Mouse (Mus musculus): ENCODE data around the gene Gal3st4.

DNA sequence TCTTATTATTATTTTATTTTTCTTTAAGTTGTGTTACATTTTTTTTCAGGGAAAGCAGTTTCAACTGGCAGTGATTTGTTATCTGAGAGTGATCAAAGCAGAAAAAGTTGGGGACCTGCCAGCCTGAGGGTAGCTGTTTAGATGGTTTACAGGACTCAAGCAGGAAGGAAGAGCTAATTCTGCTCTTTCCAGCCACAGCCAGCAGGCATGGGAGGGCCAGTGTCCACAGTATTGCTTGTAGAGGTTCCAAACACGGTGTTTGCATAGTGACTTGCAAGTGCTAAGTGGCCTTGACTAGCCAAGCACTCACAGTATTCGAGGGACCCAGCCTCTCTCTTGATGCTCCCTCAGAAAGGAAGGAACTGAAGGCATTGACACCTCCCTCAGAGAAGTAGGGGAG lies 31.1 kb downstream of the Gal3st4 start:
- TF ChIP-seq CTCF (IDR thresholded peaks at IDR 0.05; ENCODE audit: extremely low read depth, insufficient read depth, low read length), result no peak
- TF ChIP-seq POLR2A (IDR thresholded peaks at IDR 0.05; ENCODE audit: extremely low read depth, insufficient read depth, low read length), result no peak
